11 mouse cellular contexts compared by ENCODE assay signal in the genomic region with DNA sequence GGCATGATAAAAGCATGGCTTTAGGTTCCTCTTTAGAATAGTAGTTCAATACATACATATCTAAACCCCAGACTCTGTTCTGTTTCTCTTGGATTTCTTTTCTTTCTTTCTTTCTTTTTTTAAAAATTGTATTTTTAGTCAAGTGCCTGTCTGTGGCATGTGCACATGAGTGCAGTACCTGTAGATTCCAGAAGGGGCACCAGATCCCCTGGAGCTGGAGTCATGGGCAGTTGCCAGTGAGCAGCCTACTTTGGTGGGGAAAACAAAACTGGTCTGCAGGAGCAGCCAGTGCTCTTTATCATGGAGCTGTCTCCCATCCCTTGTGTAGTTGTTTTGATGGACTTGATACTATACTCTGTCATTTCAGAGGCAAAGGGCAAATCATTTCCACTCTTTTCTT. TPM values are rescaled to one million over a fixed set of nuclear protein-coding genes. Genes with fewer than 3 reads are reported as not detected.
A peak's percentile ranks its signal among the peaks of the same experiment; 100 is the strongest.
DNase-seq lines count a peak whose midpoint lies in the region; ATAC-seq and TF ChIP-seq lines count a peak whose summit lies in the region.
"Had no signal": no experiment of that assay in that cellular context is flagged by ENCODE, and none has a peak within 500 bp of the region (broad histone marks: within the 10 kb centered on the region; RNA-seq: fewer than 3 reads in every experiment).

No protein-coding gene starts in this region.

- H3K27ac ChIP-seq in kidney, postnatal 0 days, result no peak overlapping the region

- intact Hi-C loops in heart, postnatal 25 days (cut with DNase I), result no loop called here

- no peaks in the 10 kb centered on the region for H3K9me3 ChIP-seq in kidney, postnatal 0 days (replicated peaks; ENCODE audit: low read length)

- no peak overlapping the region for H3K4me2 ChIP-seq in kidney, postnatal 0 days (ENCODE audit: low read length)

- H3K4me3 ChIP-seq in kidney, postnatal 0 days (replicated peaks; ENCODE audit: low read depth, low read length), result no peak overlapping the region
- H3K4me3 ChIP-seq: myocyte had no signal

- TF ChIP-seq CTCF in kidney, postnatal 0 days (IDR thresholded peaks at IDR 0.05; ENCODE audit: low read depth), result peak; percentile 51

- DNase-seq in kidney, postnatal 0 days (ENCODE audit: low spot score), result peak; percentile 19
- DNase-seq in kidney, adult 11 months, result no peak
- peak; percentile 17 for DNase-seq in urinary bladder, postnatal 14 days (ENCODE audit: low spot score)
- DNase-seq in urinary bladder, adult 2 months (ENCODE audit: low spot score), result no peak
- peak; percentile 39 for DNase-seq in forelimb bud, embryonic 11.5 days (ENCODE audit: low read depth, low spot score)
- DNase-seq in heart, postnatal 25 days (ENCODE audit: low spot score), result no peak

- H3K27me3 ChIP-seq in kidney, postnatal 0 days (ENCODE audit: insufficient read depth, low read length), result no peaks in the 10 kb centered on the region

- no peak for ATAC-seq in kidney, postnatal 0 days (replicated peaks; ENCODE audit: low FRiP score, low read depth)
- ATAC-seq in frontal cortex, adult (ENCODE audit: low TSS enrichment), result no peak

- H3K4me1 ChIP-seq in kidney, postnatal 0 days (replicated peaks; ENCODE audit: insufficient read depth, low read length), result peaks cover 14% of the 10 kb centered on the region; the same call in 1 of the 2 replicates

- no peak overlapping the region for H3K9ac ChIP-seq in kidney, postnatal 0 days (ENCODE audit: low read depth, low read length)

- no peaks in the 10 kb centered on the region for H3K36me3 ChIP-seq in kidney, postnatal 0 days (ENCODE audit: insufficient read depth, low read length)

RNA-seq across cellular contexts. Expression of a gene that starts 28.2 kb away (rescaled TPM):
- 105 and 113 TPM in 2 replicates for polyA plus RNA-seq in kidney, postnatal 0 days (2015; fragmentation: Nextera tagmentation; extraction: Ambion mirVana)
- polyA plus RNA-seq in urinary bladder, adult 2 months (2012; rRNA removed), result 24.3 and 31.9 TPM in 2 replicates
- 10 to 100 TPM; 11.1 to 12.2 TPM for total RNA-seq in heart, postnatal 25 days (2021)

RNA-seq across cellular contexts. Expression of a gene that starts 28.9 kb away (rescaled TPM):
- 7.4 TPM in 2 replicates for polyA plus RNA-seq in kidney, postnatal 0 days (2015; fragmentation: Nextera tagmentation; extraction: Ambion mirVana)
- polyA plus RNA-seq in urinary bladder, adult 2 months (2012; rRNA removed), result not detected in 2 replicates
- not detected for total RNA-seq in heart, postnatal 25 days (2021)
- total RNA-seq: gastrocnemius, adult 18-20 months; layer of hippocampus, postnatal 25 days had no signal
- polyA plus RNA-seq: stomach, embryonic 14.5 days had no signal

RNA-seq across cellular contexts. Expression of a gene that starts 40.4 kb away (rescaled TPM):
- polyA plus RNA-seq in kidney, postnatal 0 days (2015; fragmentation: Nextera tagmentation; extraction: Ambion mirVana), result 0.61 and 0.94 TPM in 2 replicates
- polyA plus RNA-seq in urinary bladder, adult 2 months (2012; rRNA removed), result 6.9 and 7.5 TPM in 2 replicates
- under 1 TPM; 0.11 to 0.23 TPM for total RNA-seq in heart, postnatal 25 days (2021)

Comparison
In these comparisons a context has a peak if more than half of its experiments do, and no peak if none do; other contexts are left out.
1. DNase-seq: peak in kidney, postnatal 0 days (single experiment), urinary bladder, postnatal 14 days (single experiment) and forelimb bud, embryonic 11.5 days (single experiment); none in kidney, adult 11 months (single experiment), urinary bladder, adult 2 months (single experiment) and heart, postnatal 25 days (single experiment).